Mouse (Mus musculus) heart, embryonic 14.5 days (tissue): ENCODE data around the gene Atp6v1e1. TPM values are rescaled to one million over a fixed set of nuclear protein-coding genes. Genes with fewer than 3 reads are reported as not detected.

Experiments used
- ATAC-seq: fragments of 200-750 bp; cut with Nextera tagmentation; 2 replicates; pipeline ENCODE4 v1.8.0; 2017; ENCODE audit warnings: low read depth, moderate TSS enrichment; ENCODE audit not compliant: insufficient number of reproducible peaks, insufficient read depth, low FRiP score
- H3K27ac ChIP-seq, 2 experiments: fragments of 200-500 bp in 1 of 2; fragments of 300-500 bp in 1 of 2; sonication (generic) in 1 of 2; replicated peaks in 1 of 2; 2 replicates each; pipeline ENCODE4 v1.5.1; 2012 to 2014; ENCODE audit warnings: low read depth in 2 of 2, low read length in 2 of 2, control low read depth in 1 of 2, mild to moderate bottlenecking in 1 of 2, mixed read lengths in 1 of 2; ENCODE audit not compliant: control insufficient read depth in 1 of 2, insufficient read depth in 1 of 2
- H3K27me3 ChIP-seq: fragments of 300-500 bp; sonication (generic); 2 replicates; pipeline ENCODE4 v1.6.1; 2014; ENCODE audit warnings: mild to moderate bottlenecking, low read length, control low read depth; ENCODE audit not compliant: control insufficient read depth, insufficient read depth
- H3K36me3 ChIP-seq: fragments of 300-500 bp; sonication (generic); 2 replicates; pipeline ENCODE4 v1.6.1; 2014; ENCODE audit warnings: mild to moderate bottlenecking, control low read depth, low read length, mixed read lengths; ENCODE audit not compliant: control insufficient read depth, insufficient read depth
- H3K4me1 ChIP-seq, 2 experiments: fragments of 200-500 bp in 1 of 2; fragments of 300-500 bp in 1 of 2; sonication (generic) in 1 of 2; 2 replicates each; pipeline ENCODE4 v1.6.1; 2012 to 2014; ENCODE audit warnings: low read length in 2 of 2, control low read depth in 1 of 2, mixed read lengths in 1 of 2; ENCODE audit not compliant: control insufficient read depth in 2 of 2, insufficient read depth in 2 of 2
- H3K4me2 ChIP-seq: fragments of 300-500 bp; sonication (generic); 2 replicates; pipeline ENCODE4 v1.6.1; 2014; ENCODE audit warnings: mild to moderate bottlenecking, low read length
- H3K4me3 ChIP-seq, 2 experiments: fragments of 200-500 bp in 1 of 2; fragments of 300-500 bp in 1 of 2; sonication (generic) in 1 of 2; 2 replicates each; pipeline ENCODE4 v1.5.1; 2012 to 2014; ENCODE audit warnings: low read length in 2 of 2, mild to moderate bottlenecking in 2 of 2, control low read depth in 1 of 2, low read depth in 1 of 2, moderate library complexity in 1 of 2; ENCODE audit not compliant: control insufficient read depth in 1 of 2, insufficient read depth in 1 of 2
- H3K9ac ChIP-seq: fragments of 300-500 bp; sonication (generic); 2 replicates; pipeline ENCODE4 v1.6.1; 2014; ENCODE audit warnings: mild to moderate bottlenecking, low read length
- H3K9me3 ChIP-seq: fragments of 300-500 bp; sonication (generic); 2 replicates; pipeline ENCODE4 v1.6.1; 2016; ENCODE audit warnings: low read length, control low read depth; ENCODE audit not compliant: control insufficient read depth
- WGBS: fragments of 180-500 bp; shearing (Covaris S2); extraction: QIAGEN DNeasy Blood & Tissue Kit; methylation state at CpG from one replicate; pipeline ENCODE4 v1.1.7; 2014; 5-methylcytosine and 5-hydroxymethylcytosine counted together
- polyA plus RNA-seq: library from polyadenylated mRNA; unstranded; fragments of >200 nt; fragmentation: Nextera tagmentation; extraction: Ambion mirVana; gene quantifications from 2 replicates; pipeline ENCODE4 v1.2.1, GENCODE M21; 2014

Atp6v1e1 gene
- polyA plus RNA-seq, 1 experiment from 2014 or later: 142 TPM

- Histone ChIP-seq H3K9ac (no peak overlapping the region), H3K9me3 (no peaks in the 10 kb centered on the region), H3K4me1 (peaks cover 0 to 4% of the 10 kb centered on the region in 2 experiments; a peak in 1 of 4 replicates), H3K4me3 (no peak overlapping the region), H3K4me2 (no peak overlapping the region), H3K27me3 (no peaks in the 10 kb centered on the region), H3K27ac (no peak overlapping the region), H3K36me3 (no peaks in the 10 kb centered on the region)
- WGBS: 41% methylated on average over 4 of the region's 4 CpGs
- no peak for ATAC-seq
Measured at GRCm38 (mm10) chr6:120832097-120832496, 9.5 kb upstream of the Atp6v1e1 start.

- H3K9ac ChIP-seq: no peak overlapping the region
- WGBS: 50% methylated on average over 4 of the region's 4 CpGs
- no peak for ATAC-seq
- no peak overlapping the region for H3K4me2 ChIP-seq
- H3K27me3 ChIP-seq: no peaks in the 10 kb centered on the region
- no peaks in the 10 kb centered on the region for H3K4me1 ChIP-seq
- H3K36me3 ChIP-seq: no peaks in the 10 kb centered on the region
- no peak overlapping the region for H3K4me3 ChIP-seq
- no peaks in the 10 kb centered on the region for H3K9me3 ChIP-seq
- no peak overlapping the region for H3K27ac ChIP-seq
Measured at GRCm38 (mm10) chr6:120830866-120831608, 8.4 kb upstream of the Atp6v1e1 start.

- Histone ChIP-seq H3K9me3 (no peaks in the 10 kb centered on the region), H3K36me3 (no peaks in the 10 kb centered on the region), H3K27me3 (no peaks in the 10 kb centered on the region), H3K4me3 (no peak overlapping the region), H3K9ac (no peak overlapping the region), H3K4me2 (no peak overlapping the region), H3K27ac (no peak overlapping the region), H3K4me1 (no peaks in the 10 kb centered on the region)
- WGBS: 50% methylated on average over 1 of the region's 1 CpGs
- ATAC-seq: no peak
Measured at GRCm38 (mm10) chr6:120830056-120830455, 7.5 kb upstream of the Atp6v1e1 start.

GRCm38 (mm10) chr6:120822937-120823614 is 483 bp upstream of the Atp6v1e1 start:
- Histone ChIP-seq H3K9me3 (no peaks in the 10 kb centered on the region), H3K36me3 (peaks cover 14% of the 10 kb centered on the region), H3K4me2 (peak overlapping the region; percentile 40), H3K4me3 (peak overlapping the region; percentile 19 to 97), H3K27me3 (no peaks in the 10 kb centered on the region), H3K27ac (peak overlapping the region; percentile 67 to 78; a peak in 3 of 4 replicates), H3K4me1 (peaks cover 2 to 10% of the 10 kb centered on the region in 2 experiments; a peak in 3 of 4 replicates), H3K9ac (no peak overlapping the region)
- WGBS: 70% methylated on average over 10 of the region's 10 CpGs
- ATAC-seq: no peak

GRCm38 (mm10) chr6:120821715-120822114 is 878 bp downstream of the Atp6v1e1 start:
- Histone ChIP-seq H3K27me3 (no peaks in the 10 kb centered on the region), H3K27ac (peak overlapping the region in 1 of 2 experiments; percentile 93; a peak in 1 of 4 replicates), H3K9me3 (0 out of 2 replicates have a peak, but pooled peaks cover 5% of the 10 kb centered on the region), H3K9ac (peak overlapping the region; percentile 90), H3K4me2 (peak overlapping the region; percentile 83), H3K36me3 (peaks cover 24% of the 10 kb centered on the region), H3K4me1 (peaks cover 2 to 10% of the 10 kb centered on the region in 2 experiments; a peak in 3 of 4 replicates), H3K4me3 (peak overlapping the region; percentile 89 to 97)
- WGBS: 40% methylated on average over 5 of the region's 5 CpGs
- no peak for ATAC-seq

GRCm38 (mm10) chr6:120820941-120821340 is 1.7 kb downstream of the Atp6v1e1 start:
- no peak for ATAC-seq
- H3K36me3 ChIP-seq: peaks cover 24% of the 10 kb centered on the region
- H3K9ac ChIP-seq: peak overlapping the region; percentile 90; the same call in 1 of the 2 replicates
- H3K27ac ChIP-seq: no peak overlapping the region
- 0 out of 2 replicates have a peak, but pooled peaks cover 5% of the 10 kb centered on the region for H3K9me3 ChIP-seq
- H3K27me3 ChIP-seq: no peaks in the 10 kb centered on the region
- peak overlapping the region; percentile 83 for H3K4me2 ChIP-seq
- 66% methylated on average over 1 of the region's 1 CpGs for WGBS
- H3K4me1 ChIP-seq: peaks cover 2 to 10% of the 10 kb centered on the region in 2 experiments; a peak in 3 of 4 replicates
- H3K4me3 ChIP-seq: peak overlapping the region in 1 of 2 experiments; percentile 97; a peak in 1 of 4 replicates

- Histone ChIP-seq H3K27me3 (no peaks in the 10 kb centered on the region), H3K4me3 (no peak overlapping the region), H3K27ac (no peak overlapping the region), H3K9me3 (0 out of 2 replicates have a peak, but pooled peaks cover 5% of the 10 kb centered on the region), H3K4me2 (no peak overlapping the region), H3K9ac (no peak overlapping the region), H3K4me1 (peaks cover 2 to 10% of the 10 kb centered on the region in 2 experiments; a peak in 3 of 4 replicates), H3K36me3 (peaks cover 24% of the 10 kb centered on the region)
- no peak for ATAC-seq
- 82% methylated on average over 5 of the region's 5 CpGs for WGBS
Measured at GRCm38 (mm10) chr6:120820144-120820543, 2.4 kb downstream of the Atp6v1e1 start.
